Mouse (Mus musculus) embryonic stem cell, embryonic (primary cell): ENCODE data around the gene Slc11a2.

ENCODE experiments used
- CTCF ChIA-PET, 4 experiments: fragments of 300-600 bp in 2 of 4; fragments of 350-600 bp in 2 of 4; sonication (Branson Sonifier 250); formaldehyde crosslinking; loops; one replicate each; lab custom pipeline; 2022; ENCODE audit warnings: inconsistent platforms in 2 of 4; lab: Charles Lee
- POLR2A ChIA-PET, 4 experiments: fragments of 300-600 bp in 2 of 4; fragments of 350-600 bp in 2 of 4; sonication (Branson Sonifier 250); formaldehyde crosslinking; loops; one replicate each; lab custom pipeline; 2022; ENCODE audit warnings: antibody characterized with exemption in 4 of 4, inconsistent platforms in 1 of 4; lab: Charles Lee

Slc11a2 gene

GRCm38 (mm10) chr15:100424396-100425122, at the start of gene Slc11a2:
TSS of gene Slc11a2 (minus strand) at chr15:100425072.
- ChIA-PET CTCF (interaction anchor here in 3 of 4 experiments (0.6 to 3.5 kb wide), 7 partner anchors 27 to 622 kb away, joined by 3 to 14 read pairs (median 4); no protein-coding TSS in a partner anchor), POLR2A (interaction anchor here in 3 of 4 experiments (0.5 to 2.0 kb wide), 9 partner anchors 9 to 787 kb away, joined by 3 to 8 read pairs (median 3); partner anchors contain the start of gene Dazap2 (in 1 of the 3))

- ChIA-PET POLR2A (interaction anchor here (0.5 to 20.6 kb wide), 46 partner anchors 8 to 760 kb away, joined by 3 to 291 read pairs (median 3); partner anchors contain the start of genes Dazap2 (in 2 of the 4), Csrnp2 (in 1 of the 4), Galnt6 (in 1 of the 4) and Pou6f1 (in 1 of the 4)), CTCF (interaction anchor here in 3 of 4 experiments (0.6 to 2.3 kb wide), 9 partner anchors 8 to 842 kb away, joined by 3 to 13 read pairs (median 3); partner anchors contain the start of gene Smagp (in 1 of the 3))
Observed at GRCm38 (mm10) chr15:100473926-100474503, 49.1 kb upstream of the Slc11a2 start.

DNA sequence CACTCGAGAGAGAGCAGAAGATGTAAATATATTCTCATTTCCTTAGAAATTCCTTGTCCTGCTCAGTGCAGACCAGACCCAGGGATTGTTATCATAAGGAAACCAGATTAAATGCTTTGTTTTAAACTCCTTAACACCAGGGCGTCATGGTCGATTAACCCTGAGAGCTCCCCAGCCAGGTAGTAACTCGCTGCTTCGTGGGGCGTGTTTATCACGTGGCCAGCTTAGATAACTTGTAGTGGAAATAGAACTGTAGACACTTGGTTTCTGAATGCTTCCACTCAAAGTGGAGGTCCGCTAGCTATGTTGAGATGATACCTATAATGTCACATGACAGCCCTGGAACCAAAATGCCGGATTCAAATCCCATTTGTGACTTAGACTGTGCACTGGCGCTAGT, 45.2 kb upstream of the Slc11a2 start:
- ChIA-PET CTCF (interaction anchor here in 3 of 4 experiments (0.5 to 1.8 kb wide), 8 partner anchors 9 to 213 kb away, joined by 3 to 4 read pairs (median 4); partner anchors contain the start of gene Dazap2 (in 1 of the 3)), POLR2A (interaction anchor here in 2 of 4 experiments (0.9 to 20.6 kb wide), 8 partner anchors 12 to 213 kb away, joined by 3 to 291 read pairs (median 6); partner anchors contain the start of gene Csrnp2 (in 1 of the 2))

GRCm38 (mm10) chr15:100469189-100469545, 44.3 kb upstream of the Slc11a2 start:
- CTCF ChIA-PET, result interaction anchor here in 2 of 4 experiments (0.7 to 1.8 kb wide), 7 partner anchors 8 to 214 kb away, joined by 3 to 4 read pairs (median 4); partner anchors contain the start of gene Dazap2 (in 1 of the 2)
- POLR2A ChIA-PET, result interaction anchor here in 3 of 4 experiments (0.8 to 20.6 kb wide), 11 partner anchors 12 to 311 kb away, joined by 3 to 291 read pairs (median 6); partner anchors contain the start of gene Csrnp2 (in 1 of the 3)

GRCm38 (mm10) chr15:100468295-100469188, 43.7 kb upstream of the Slc11a2 start, which contains the start of gene Letmd1:
TSS of gene Letmd1 (plus strand) at chr15:100469023.
- POLR2A ChIA-PET, result interaction anchor here in 3 of 4 experiments (0.6 to 20.6 kb wide), 18 partner anchors 8 to 311 kb away, joined by 3 to 291 read pairs (median 4); partner anchors contain the start of genes Csrnp2 (in 1 of the 3) and Dazap2 (in 1 of the 3)
- CTCF ChIA-PET, result interaction anchor here in 3 of 4 experiments (0.6 to 2.2 kb wide), 18 partner anchors 8 to 215 kb away, joined by 3 to 9 read pairs (median 4); partner anchors contain the start of genes Bin2 (in 1 of the 3), Dazap2 (in 1 of the 3), Methig1 (in 1 of the 3) and Mettl7a2 (in 1 of the 3)

- ChIA-PET POLR2A (interaction anchor here in 3 of 4 experiments (0.6 to 20.6 kb wide), 15 partner anchors 8 to 553 kb away, joined by 3 to 291 read pairs (median 4); partner anchors contain the start of genes Csrnp2 (in 1 of the 3) and Dazap2 (in 1 of the 3)), CTCF (interaction anchor here (0.6 to 2.2 kb wide), 17 partner anchors 10 to 437 kb away, joined by 3 to 9 read pairs (median 4); partner anchors contain the start of genes Methig1 (in 1 of the 4) and Mettl7a2 (in 1 of the 4))
Observed at GRCm38 (mm10) chr15:100467738-100468137, 42.9 kb upstream of the Slc11a2 start.

- ChIA-PET CTCF (interaction anchor here in 3 of 4 experiments (0.5 to 1.0 kb wide), 9 partner anchors 8 to 249 kb away, joined by 3 to 6 read pairs (median 4); no protein-coding TSS in a partner anchor), POLR2A (interaction anchor here (0.6 to 20.6 kb wide), 9 partner anchors 8 to 814 kb away, joined by 3 to 291 read pairs (median 3); partner anchors contain the start of genes Csrnp2 (in 1 of the 4) and Racgap1 (in 1 of the 4))
Observed at GRCm38 (mm10) chr15:100465432-100465831, 40.6 kb upstream of the Slc11a2 start.

DNA sequence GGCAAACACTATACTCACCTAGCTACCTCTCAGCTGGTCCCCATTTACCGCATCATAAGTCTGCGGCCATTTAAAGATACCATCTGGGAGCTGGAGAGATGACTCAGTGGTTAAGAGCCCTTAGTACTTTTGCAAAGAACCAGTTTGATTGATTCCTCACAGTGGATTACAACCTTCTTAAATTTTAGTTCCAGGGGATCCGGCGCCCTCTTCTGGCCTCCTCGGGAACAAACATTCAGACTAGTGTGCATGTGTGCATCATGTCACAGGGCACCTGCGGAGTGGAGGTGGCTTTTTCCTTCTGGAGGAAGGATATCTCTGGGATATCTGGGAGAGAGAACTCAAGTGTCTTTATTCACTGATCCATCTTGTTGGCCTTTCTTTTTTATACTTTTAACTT, 38.8 kb upstream of the Slc11a2 start:
- POLR2A ChIA-PET, result interaction anchor here in 1 of 4 experiments (0.6 to 4.5 kb wide), 4 partner anchors 12 to 325 kb away, joined by 3 to 17 read pairs (median 4); partner anchors contain the start of gene Dazap2

DNA sequence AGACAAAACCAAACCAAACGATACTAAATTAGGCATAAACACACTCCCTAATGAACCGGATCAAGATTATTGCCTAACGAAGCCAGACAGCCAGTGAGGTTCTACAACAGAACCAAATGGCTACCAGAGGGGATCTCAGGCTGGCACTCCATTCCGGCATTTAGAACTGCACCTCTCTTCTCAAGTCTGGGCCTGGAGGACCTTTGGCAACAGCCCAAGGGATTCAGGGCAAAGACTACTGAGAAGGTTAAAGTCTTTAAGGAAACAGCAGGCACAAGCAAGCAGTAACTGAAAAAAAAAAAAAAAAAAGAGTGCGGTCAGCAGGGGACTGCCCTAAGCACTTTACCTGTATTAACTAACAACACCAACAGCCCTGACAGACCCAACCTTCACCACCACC, 37.2 kb upstream of the Slc11a2 start:
- CTCF ChIA-PET, result interaction anchor here in 3 of 4 experiments (0.6 to 2.2 kb wide), 5 partner anchors 13 to 733 kb away, joined by 3 to 9 read pairs (median 6); no protein-coding TSS in a partner anchor
- POLR2A ChIA-PET, result interaction anchor here in 3 of 4 experiments (0.6 to 4.5 kb wide), 13 partner anchors 10 to 326 kb away, joined by 3 to 17 read pairs (median 4); partner anchors contain the start of genes Dazap2 (in 2 of the 3) and Smagp (in 1 of the 3)

More for the DNA sequence above, 38.8 kb upstream of the Slc11a2 start:
- CTCF ChIA-PET, result interaction anchor here (0.6 to 1.4 kb wide), 9 partner anchors 12 to 220 kb away, joined by 3 to 9 read pairs (median 4); no protein-coding TSS in a partner anchor

GRCm38 (mm10) chr15:100461646-100462045, 36.8 kb upstream of the Slc11a2 start:
- CTCF ChIA-PET, result interaction anchor here (0.5 to 2.2 kb wide), 27 partner anchors 8 to 1989 kb away, joined by 3 to 11 read pairs (median 4); partner anchors contain the start of gene Dip2b (in 1 of the 4)
- POLR2A ChIA-PET, result interaction anchor here in 3 of 4 experiments (0.6 to 4.5 kb wide), 26 partner anchors 10 to 326 kb away, joined by 3 to 17 read pairs (median 4); partner anchors contain the start of genes Dazap2 (in 2 of the 3), Gm5475 (in 1 of the 3) and Smagp (in 1 of the 3)

DNA sequence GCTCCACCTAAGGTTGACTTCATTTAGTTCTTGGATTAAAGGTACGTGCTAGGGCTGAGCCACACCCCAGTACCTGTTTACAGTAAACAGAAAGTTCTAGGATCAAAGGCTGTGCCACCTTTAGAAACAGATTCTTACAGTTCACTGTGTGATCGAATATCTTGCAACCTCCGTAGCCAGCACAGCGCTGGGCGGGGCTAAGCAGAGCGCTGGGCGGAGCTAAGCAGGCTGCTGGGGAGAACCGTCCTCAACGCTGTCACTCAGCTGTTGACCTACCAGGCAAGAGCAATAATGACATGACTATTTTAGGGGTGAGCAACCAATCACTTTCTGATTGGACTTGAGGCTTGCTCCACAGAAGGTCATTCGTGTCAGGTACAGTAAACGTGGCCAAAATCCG, 36.1 kb upstream of the Slc11a2 start:
- CTCF ChIA-PET, result interaction anchor here (0.5 to 2.2 kb wide), 26 partner anchors 9 to 776 kb away, joined by 3 to 11 read pairs (median 4); partner anchors contain the start of genes Dazap2 (in 1 of the 4) and Dip2b (in 1 of the 4)
- POLR2A ChIA-PET, result interaction anchor here in 3 of 4 experiments (0.6 to 4.5 kb wide), 25 partner anchors 9 to 563 kb away, joined by 3 to 17 read pairs (median 3); partner anchors contain the start of genes Dazap2 (in 1 of the 3), Gm5475 (in 1 of the 3) and Smagp (in 1 of the 3)

GRCm38 (mm10) chr15:100458055-100458454, 33.2 kb upstream of the Slc11a2 start:
- POLR2A ChIA-PET, result interaction anchor here in 3 of 4 experiments (0.6 to 1.3 kb wide), 9 partner anchors 11 to 179 kb away, joined by 3 to 6 read pairs (median 3); partner anchors contain the start of genes Csrnp2 (in 1 of the 3), Dazap2 (in 1 of the 3) and Smagp (in 1 of the 3)
- CTCF ChIA-PET, result interaction anchor here (0.5 to 2.8 kb wide), 83 partner anchors 9 to 1944 kb away, joined by 3 to 30 read pairs (median 4); partner anchors contain the start of genes Dazap2 (in 2 of the 4), Dip2b (in 1 of the 4), Gm5475 (in 1 of the 4) and Mettl7a3 (in 1 of the 4)

- CTCF ChIA-PET, result interaction anchor here (0.5 to 2.8 kb wide), 89 partner anchors 8 to 1944 kb away, joined by 3 to 30 read pairs (median 4); partner anchors contain the start of genes Dip2b (in 2 of the 4), Pou6f1 (in 2 of the 4), Acvr1b (in 1 of the 4) and Dazap2 (in 1 of the 4)
- POLR2A ChIA-PET, result interaction anchor here in 3 of 4 experiments (0.7 to 1.3 kb wide), 7 partner anchors 11 to 164 kb away, joined by 3 to 4 read pairs (median 3); no protein-coding TSS in a partner anchor
Observed at GRCm38 (mm10) chr15:100457340-100457739, 32.5 kb upstream of the Slc11a2 start.

- POLR2A ChIA-PET, result interaction anchor here in 3 of 4 experiments (0.6 to 1.3 kb wide), 7 partner anchors 11 to 458 kb away, joined by 3 to 4 read pairs (median 3); no protein-coding TSS in a partner anchor
- CTCF ChIA-PET, result interaction anchor here (0.5 to 2.8 kb wide), 43 partner anchors 7 to 1943 kb away, joined by 3 to 30 read pairs (median 4); partner anchors contain the start of genes Dip2b (in 2 of the 4), Pou6f1 (in 2 of the 4) and Slc11a2 (in 1 of the 4)
Observed at GRCm38 (mm10) chr15:100456356-100456991, 31.6 kb upstream of the Slc11a2 start.
